Mouse (Mus musculus) embryonic facial prominence, embryonic 13.5 days (tissue): ENCODE data around the gene Htr2c. TPM values are rescaled to one million over a fixed set of nuclear protein-coding genes. Genes with fewer than 3 reads are reported as not detected.

Source experiments
- ATAC-seq: fragments of 200-750 bp; cut with Nextera tagmentation; 2 replicates; pipeline ENCODE4 v1.8.0; 2017; ENCODE audit warnings: low read depth; ENCODE audit not compliant: insufficient number of reproducible peaks, insufficient read depth, low FRiP score, low TSS enrichment
- H3K27ac ChIP-seq: fragments of 300-500 bp; sonication (generic); 2 replicates; pipeline ENCODE4 v1.5.1; 2015; ENCODE audit warnings: moderate library complexity, mild to moderate bottlenecking, inconsistent platforms
- H3K27me3 ChIP-seq: fragments of 300-500 bp; sonication (generic); 2 replicates; pipeline ENCODE4 v1.6.1; 2015; ENCODE audit warnings: mild to moderate bottlenecking, inconsistent platforms
- H3K36me3 ChIP-seq: fragments of 300-500 bp; sonication (generic); 2 replicates; pipeline ENCODE4 v1.6.1; 2015; ENCODE audit warnings: mild to moderate bottlenecking, inconsistent platforms
- H3K4me1 ChIP-seq: fragments of 300-500 bp; sonication (generic); 2 replicates; pipeline ENCODE4 v1.6.1; 2015; ENCODE audit warnings: inconsistent platforms
- H3K4me2 ChIP-seq: fragments of 300-500 bp; sonication (generic); 2 replicates; pipeline ENCODE4 v1.6.1; 2015; ENCODE audit warnings: moderate library complexity, mild to moderate bottlenecking, inconsistent platforms
- H3K4me3 ChIP-seq: fragments of 300-500 bp; sonication (generic); 2 replicates; pipeline ENCODE4 v1.5.1; 2015; ENCODE audit warnings: mild to moderate bottlenecking, inconsistent platforms
- H3K9ac ChIP-seq: fragments of 300-500 bp; sonication (generic); 2 replicates; pipeline ENCODE4 v1.6.1; 2015; ENCODE audit warnings: mild to moderate bottlenecking, inconsistent platforms
- H3K9me3 ChIP-seq: fragments of 300-500 bp; sonication (generic); 2 replicates; pipeline ENCODE4 v1.6.1; 2016; ENCODE audit warnings: inconsistent platforms
- WGBS: fragments of 180-500 bp; shearing (Covaris S2); methylation state at CpG from one replicate; pipeline ENCODE4 v1.1.7; 2015; ENCODE audit warnings: mixed read lengths; 5-methylcytosine and 5-hydroxymethylcytosine counted together
- polyA plus RNA-seq: library from polyadenylated mRNA; unstranded; fragments of >200 nt; fragmentation: Nextera tagmentation; extraction: Ambion mirVana; gene quantifications from 2 replicates; pipeline ENCODE4 v1.2.1, GENCODE M21; 2015

The Htr2c gene
- polyA plus RNA-seq: 0.22 TPM in 1 of 2 replicates, not detected in the other

DNA sequence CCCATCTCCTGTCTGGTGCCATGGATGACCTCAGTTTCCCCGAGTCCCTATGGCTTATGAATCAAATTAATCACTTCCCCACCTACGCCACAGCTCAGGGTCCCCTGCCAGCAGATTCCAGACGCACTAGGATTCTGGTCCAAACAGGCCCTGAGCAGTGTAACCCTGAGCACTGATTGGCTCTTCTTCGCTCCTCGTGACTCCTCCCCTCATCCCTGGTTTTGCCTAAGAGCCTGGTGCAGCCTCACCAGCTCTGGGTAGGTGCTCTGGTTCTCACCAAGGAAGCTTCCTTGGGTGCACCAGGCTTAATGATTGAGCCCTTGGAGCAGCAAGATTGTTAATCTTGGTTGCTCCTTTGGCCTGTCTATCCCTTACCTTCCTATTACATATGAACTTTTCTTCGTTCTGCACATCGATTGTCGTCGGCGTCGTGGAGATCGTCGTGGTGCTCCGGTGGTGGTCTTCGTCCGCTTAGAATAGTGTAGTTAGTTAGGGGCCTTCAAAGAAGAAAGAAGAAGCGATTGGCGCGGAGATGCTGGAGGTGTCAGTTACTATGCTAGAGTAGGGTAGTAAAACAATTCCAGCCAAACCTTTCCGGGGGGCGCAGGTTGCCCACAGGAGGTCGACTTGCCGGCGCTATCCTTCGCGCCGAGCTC, at the start of gene Htr2c:
Gene Htr2c (plus strand): TSS at position 256 of the 656 bp plus-strand sequence.
- H3K9me3 ChIP-seq: no peaks in the 10 kb centered on the region
- WGBS: 22% methylated on average over 27 of the region's 27 CpGs
- no peak within 1 kb of the TSS for H3K9ac ChIP-seq
- peak within 1 kb of the TSS; percentile 35 for H3K4me3 ChIP-seq
- H3K36me3 ChIP-seq: no peaks in the 10 kb centered on the region
- no peak; the same call in 1 of the 2 replicates for ATAC-seq
- H3K4me1 ChIP-seq: no peaks in the 10 kb centered on the region
- H3K27me3 ChIP-seq: peaks cover 57% of the 10 kb centered on the region
- peak within 1 kb of the TSS; percentile 59 for H3K4me2 ChIP-seq
- no peak within 1 kb of the TSS for H3K27ac ChIP-seq

DNA sequence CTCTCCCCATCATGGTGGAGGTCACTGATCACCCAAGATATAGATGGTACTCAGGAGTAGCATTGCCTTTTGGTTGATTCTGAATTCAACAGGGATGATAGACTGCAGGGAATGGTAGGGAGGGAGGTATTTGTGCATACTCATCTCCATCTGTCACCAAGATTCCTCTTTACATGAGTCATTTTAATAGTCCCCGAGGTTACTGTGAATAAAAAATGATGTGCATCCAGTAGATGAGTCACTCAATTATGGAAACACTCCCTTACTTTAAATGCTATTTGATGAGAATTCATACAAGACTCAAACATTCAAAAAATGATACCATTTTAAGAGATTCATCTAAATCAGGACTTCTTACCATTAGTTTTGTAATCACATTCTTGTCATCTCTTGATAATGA, 34.1 kb upstream of the Htr2c start:
- no peak overlapping the region for H3K9ac ChIP-seq
- no peak for ATAC-seq
- H3K4me1 ChIP-seq: no peaks in the 10 kb centered on the region
- no peaks in the 10 kb centered on the region for H3K27me3 ChIP-seq
- 56% methylated on average over 1 of the region's 1 CpGs for WGBS
- H3K27ac ChIP-seq: no peak overlapping the region
- no peak overlapping the region for H3K4me2 ChIP-seq
- H3K4me3 ChIP-seq: no peak overlapping the region
- H3K9me3 ChIP-seq: no peaks in the 10 kb centered on the region
- no peaks in the 10 kb centered on the region for H3K36me3 ChIP-seq

DNA sequence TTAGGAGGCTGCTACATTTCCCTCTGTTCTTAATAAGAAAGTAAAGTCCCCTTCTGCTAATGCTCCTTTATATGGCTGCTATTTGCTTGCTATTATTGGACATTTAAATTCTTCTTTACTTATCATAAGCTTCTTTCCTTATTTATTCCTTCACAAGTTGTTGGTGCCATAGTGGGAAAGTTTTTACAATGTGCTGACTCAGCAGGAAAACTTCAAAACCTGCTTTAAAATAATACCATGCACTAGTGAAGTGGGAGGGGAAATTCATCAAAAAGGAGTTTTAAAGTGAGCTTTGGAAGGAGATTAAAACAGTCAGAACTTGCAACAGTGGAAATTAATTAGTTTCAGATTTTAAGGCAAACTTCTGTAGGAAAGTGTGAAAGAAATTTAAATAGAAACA, 26.0 kb upstream of the Htr2c start:
- Histone ChIP-seq H3K9me3 (no peaks in the 10 kb centered on the region), H3K27me3 (no peaks in the 10 kb centered on the region), H3K4me3 (no peak overlapping the region), H3K9ac (no peak overlapping the region), H3K4me1 (no peaks in the 10 kb centered on the region), H3K4me2 (no peak overlapping the region), H3K27ac (no peak overlapping the region), H3K36me3 (no peaks in the 10 kb centered on the region)
- ATAC-seq: no peak

- Histone ChIP-seq H3K4me1 (no peaks in the 10 kb centered on the region), H3K9ac (no peak overlapping the region), H3K27me3 (no peaks in the 10 kb centered on the region), H3K36me3 (no peaks in the 10 kb centered on the region), H3K27ac (no peak overlapping the region), H3K4me3 (no peak overlapping the region), H3K9me3 (no peaks in the 10 kb centered on the region), H3K4me2 (no peak overlapping the region)
- no peak for ATAC-seq
- WGBS: 71% methylated on average over 2 of the region's 2 CpGs
These were observed 16.0 kb upstream of the Htr2c start for GRCm38 (mm10) chrX:146946216-146946886.

DNA sequence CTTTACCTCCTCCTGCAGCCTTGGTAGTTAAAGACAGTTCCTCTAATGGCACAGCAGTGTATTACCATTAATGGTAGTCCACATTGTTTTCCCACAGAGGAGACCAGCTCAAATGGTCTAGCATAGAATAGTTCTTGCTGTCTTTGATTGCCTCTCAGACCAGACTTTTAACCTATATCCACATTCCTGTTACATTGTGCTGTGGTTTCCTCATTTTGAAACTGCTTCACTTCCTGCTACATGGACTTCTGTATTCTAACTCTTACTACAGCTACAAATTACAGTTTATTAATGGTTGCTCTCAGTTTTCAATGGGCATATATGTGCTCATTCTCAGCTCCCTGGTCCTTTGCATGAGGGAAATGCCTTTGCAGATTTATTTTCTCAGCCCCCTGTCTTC, 15.3 kb upstream of the Htr2c start:
- Histone ChIP-seq H3K4me2 (no peak overlapping the region), H3K27me3 (no peaks in the 10 kb centered on the region), H3K36me3 (no peaks in the 10 kb centered on the region), H3K27ac (no peak overlapping the region), H3K4me1 (no peaks in the 10 kb centered on the region), H3K4me3 (no peak overlapping the region), H3K9ac (no peak overlapping the region), H3K9me3 (no peaks in the 10 kb centered on the region)
- no peak for ATAC-seq

DNA sequence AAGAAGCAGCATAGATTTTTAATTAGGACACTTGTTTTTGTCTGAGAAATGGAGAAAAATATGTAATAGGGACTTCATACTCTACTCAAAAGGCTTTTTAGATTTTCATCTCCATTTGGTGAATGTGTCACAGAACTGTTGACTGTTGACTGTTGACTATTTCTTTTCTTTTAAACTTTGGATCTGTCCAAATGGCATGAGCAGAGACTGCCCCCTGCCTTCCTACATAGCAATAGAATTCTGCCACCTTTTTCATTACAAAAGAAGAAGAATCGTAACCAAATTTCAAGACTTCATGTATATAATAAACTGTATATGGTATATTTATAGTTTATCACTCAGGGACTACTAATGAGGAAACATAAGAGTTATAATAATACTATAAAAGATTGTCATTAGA, 3.7 kb upstream of the Htr2c start:
- H3K9me3 ChIP-seq: no peaks in the 10 kb centered on the region
- peaks cover 44% of the 10 kb centered on the region for H3K27me3 ChIP-seq
- H3K9ac ChIP-seq: no peak overlapping the region
- no peak overlapping the region for H3K27ac ChIP-seq
- no peak overlapping the region for H3K4me2 ChIP-seq
- no peak overlapping the region for H3K4me3 ChIP-seq
- WGBS: 81% methylated on average over 1 of the region's 1 CpGs
- no peaks in the 10 kb centered on the region for H3K36me3 ChIP-seq
- no peaks in the 10 kb centered on the region for H3K4me1 ChIP-seq
- ATAC-seq: no peak

DNA sequence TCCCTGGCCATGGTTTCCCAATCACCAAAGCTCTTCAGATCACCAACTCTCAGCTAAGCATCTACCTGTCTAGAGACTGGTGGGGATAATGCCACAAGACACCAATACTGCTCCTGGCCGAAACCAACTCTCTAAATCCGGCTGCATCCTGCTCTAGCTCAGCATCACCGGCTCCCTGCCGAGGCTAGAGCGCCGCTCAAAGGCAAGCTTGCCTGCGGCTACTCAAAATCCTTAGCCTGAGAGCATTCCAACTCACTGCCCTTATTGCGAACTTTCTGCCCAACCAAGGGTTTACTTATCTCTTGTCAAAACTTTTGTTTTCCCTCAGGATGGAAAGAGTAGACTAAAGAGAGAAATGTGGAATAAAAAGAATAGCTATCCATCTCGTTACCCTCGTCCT, 2.4 kb upstream of the Htr2c start:
- no peak overlapping the region for H3K9ac ChIP-seq
- no peaks in the 10 kb centered on the region for H3K9me3 ChIP-seq
- peaks cover 50% of the 10 kb centered on the region for H3K27me3 ChIP-seq
- 31% methylated on average over 10 of the region's 10 CpGs for WGBS
- no peak overlapping the region for H3K4me2 ChIP-seq
- no peaks in the 10 kb centered on the region for H3K4me1 ChIP-seq
- H3K36me3 ChIP-seq: no peaks in the 10 kb centered on the region
- ATAC-seq: no peak
- no peak overlapping the region for H3K27ac ChIP-seq
- no peak overlapping the region for H3K4me3 ChIP-seq

DNA sequence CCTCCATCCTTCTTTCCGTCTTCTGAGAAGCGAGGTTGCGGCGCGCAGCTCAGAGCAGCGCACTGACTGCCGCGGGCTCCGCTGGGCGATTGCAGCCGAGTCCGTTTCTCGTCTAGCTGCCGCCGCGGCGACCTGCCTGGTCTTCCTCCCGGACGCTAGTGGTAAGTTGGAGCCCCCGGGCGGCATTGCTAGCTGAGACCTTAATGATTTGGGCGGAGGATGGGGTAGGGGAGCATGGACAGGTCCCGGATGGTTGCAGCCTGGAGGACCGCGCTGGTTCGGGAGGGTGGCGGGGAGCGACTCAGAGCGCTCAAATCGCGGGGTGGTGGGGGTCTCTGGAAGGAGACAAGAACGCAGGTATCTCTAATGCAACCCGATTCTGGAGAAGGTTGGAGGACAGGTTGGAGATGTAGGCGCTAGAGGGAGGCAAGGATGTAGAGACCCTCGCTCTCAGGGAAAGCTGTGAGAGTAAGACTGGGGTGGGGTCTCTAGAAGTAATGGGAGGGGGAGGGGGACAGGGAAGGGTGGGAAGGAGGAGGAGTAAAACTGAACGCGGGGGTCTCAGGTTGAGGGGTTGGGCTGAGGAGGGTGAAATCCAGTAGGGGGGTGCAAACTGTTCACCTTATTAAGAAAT, 718 bp downstream of the Htr2c start:
- ATAC-seq: no peak
- Histone ChIP-seq H3K4me1 (no peaks in the 10 kb centered on the region), H3K27me3 (peaks cover 57% of the 10 kb centered on the region), H3K27ac (no peak overlapping the region), H3K4me3 (peak overlapping the region; percentile 35), H3K9me3 (no peaks in the 10 kb centered on the region), H3K4me2 (peak overlapping the region; percentile 59), H3K36me3 (no peaks in the 10 kb centered on the region), H3K9ac (no peak overlapping the region)
- WGBS: 31% methylated on average over 37 of the region's 37 CpGs

- Histone ChIP-seq H3K4me2 (no peak overlapping the region), H3K27me3 (no peaks in the 10 kb centered on the region), H3K4me3 (no peak overlapping the region), H3K4me1 (no peaks in the 10 kb centered on the region), H3K9ac (no peak overlapping the region), H3K9me3 (no peaks in the 10 kb centered on the region), H3K27ac (no peak overlapping the region), H3K36me3 (no peaks in the 10 kb centered on the region)
- ATAC-seq: no peak
- 56% methylated on average over 5 of the region's 5 CpGs for WGBS
These were observed 17.6 kb downstream of the Htr2c start for GRCm38 (mm10) chrX:146979931-146980330.

GRCm38 (mm10) chrX:147055730-147056129, 93.4 kb downstream of the Htr2c start:
- no peaks in the 10 kb centered on the region for H3K9me3 ChIP-seq
- no peak for ATAC-seq
- 21% methylated on average over 3 of the region's 3 CpGs for WGBS
- no peaks in the 10 kb centered on the region for H3K27me3 ChIP-seq
- no peak overlapping the region for H3K4me3 ChIP-seq
- H3K4me2 ChIP-seq: no peak overlapping the region
- H3K9ac ChIP-seq: no peak overlapping the region
- no peak overlapping the region for H3K27ac ChIP-seq
- no peaks in the 10 kb centered on the region for H3K4me1 ChIP-seq
- no peaks in the 10 kb centered on the region for H3K36me3 ChIP-seq

- H3K4me3 ChIP-seq: no peak overlapping the region
- no peak overlapping the region for H3K4me2 ChIP-seq
- H3K27me3 ChIP-seq: no peaks in the 10 kb centered on the region
- H3K36me3 ChIP-seq: no peaks in the 10 kb centered on the region
- H3K27ac ChIP-seq: no peak overlapping the region
- H3K4me1 ChIP-seq: no peaks in the 10 kb centered on the region
- H3K9me3 ChIP-seq: no peaks in the 10 kb centered on the region
- no peak overlapping the region for H3K9ac ChIP-seq
- no peak for ATAC-seq
These were observed 109.3 kb downstream of the Htr2c start for GRCm38 (mm10) chrX:147071622-147072021.

GRCm38 (mm10) chrX:147119155-147119554, 156.8 kb downstream of the Htr2c start:
- no peak overlapping the region for H3K27ac ChIP-seq
- H3K4me3 ChIP-seq: no peak overlapping the region
- 27% methylated on average over 1 of the region's 1 CpGs for WGBS
- H3K36me3 ChIP-seq: no peaks in the 10 kb centered on the region
- ATAC-seq: no peak
- no peak overlapping the region for H3K9ac ChIP-seq
- no peaks in the 10 kb centered on the region for H3K9me3 ChIP-seq
- H3K4me1 ChIP-seq: no peaks in the 10 kb centered on the region
- no peaks in the 10 kb centered on the region for H3K27me3 ChIP-seq
- H3K4me2 ChIP-seq: no peak overlapping the region
